Comparison of ENCODE assay signal across 19 mouse cellular contexts in genomic region chr9:50477270-50477669, GRCm38 (mm10). TPM values are rescaled to one million over a fixed set of nuclear protein-coding genes. Genes with fewer than 3 reads are reported as not detected.
"Had no signal": no experiment of that assay in that cellular context is flagged by ENCODE, and none has a peak within 500 bp of the region (broad histone marks: within the 10 kb centered on the region; RNA-seq: fewer than 3 reads in every experiment).

No protein-coding gene starts in this region.

- DNase-seq: gastrocnemius, postnatal 14 days; gastrocnemius, postnatal 36 days; heart, adult 11 months; heart, adult 2 months; heart, postnatal 14 days; heart, postnatal 36 days; kidney, adult 11 months; kidney, adult 2 months; kidney, adult 9 months; kidney, postnatal 14 days; kidney, postnatal 36 days; layer of hippocampus, adult 9-11 months; layer of hippocampus, postnatal 36 days; left cerebral cortex, postnatal 4 days had no signal

RNA-seq across cellular contexts. Expression of gene Plet1, which starts 17.1 kb away (rescaled TPM):
- total RNA-seq: gastrocnemius, adult 18-20 months; gastrocnemius, postnatal 14 days; gastrocnemius, postnatal 36 days; hematopoietic stem cell, adult 5-6 weeks; layer of hippocampus, postnatal 36 days; left cerebral cortex, adult 18-20 months; left cerebral cortex, adult 8-10 months; left cerebral cortex, postnatal 10 days; left cerebral cortex, postnatal 4 days had no signal
